Mouse (Mus musculus) heart, postnatal 4 days (tissue): ENCODE data around the gene Tnnt1. TPM values are rescaled to one million over a fixed set of nuclear protein-coding genes. Genes with fewer than 3 reads are reported as not detected.
A peak's percentile ranks its signal among the peaks of the same experiment; 100 is the strongest.
"Not testable (repeated sequence)": the region's sequence is repeated elsewhere in the genome, so short reads cannot be mapped to it uniquely, and the experiment has no call there.

Experiments used
- DNase-seq: peaks from one replicate; pipeline ENCODE4 v3.0.0; 2021
- total RNA-seq, 2 experiments: library from RNA; stranded (reverse); gene quantifications; 2 replicates each; pipeline ENCODE4 v1.2.3; 2021

The Tnnt1 gene
- total RNA-seq, result 10 to 100 TPM; 48.7 to 59.0 TPM

DNA sequence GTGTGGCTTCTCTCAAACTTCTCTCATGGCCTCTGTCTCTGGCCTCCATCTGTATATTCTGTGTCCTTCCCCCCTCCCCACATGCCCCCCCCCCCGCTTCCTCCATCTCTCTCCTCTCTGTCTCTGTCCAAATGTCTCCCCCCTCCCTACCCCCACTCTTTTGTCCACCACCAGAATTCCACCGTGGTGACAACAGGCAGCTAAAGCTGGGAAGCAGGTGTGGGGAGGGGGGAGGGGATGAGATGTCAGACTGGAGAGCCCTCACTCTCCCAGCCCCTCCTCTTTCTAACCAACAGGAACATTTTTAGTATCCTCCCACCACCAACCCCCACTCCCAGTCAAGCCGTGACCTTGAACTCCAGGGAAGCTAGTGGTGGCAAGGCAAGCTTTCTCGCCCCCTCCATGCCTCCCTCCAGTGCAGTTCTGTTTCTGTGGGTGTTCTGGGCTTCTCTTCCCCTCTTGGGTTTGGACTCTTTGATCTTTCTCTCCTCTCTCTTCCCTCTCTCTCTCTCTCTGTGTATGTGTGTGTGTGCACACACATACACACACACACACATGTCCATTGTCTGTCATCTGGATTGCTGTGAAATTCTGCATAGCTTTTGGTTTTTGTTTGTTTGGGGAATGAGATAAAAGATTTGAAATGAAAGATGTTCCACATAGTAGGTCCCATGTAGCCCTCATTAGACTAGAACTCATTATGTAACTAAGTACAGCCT lies at the start of gene Tnnt1:
Gene Tnnt1, minus strand, starts transcription at position 51 of the 719 bp plus-strand sequence.
- DNase-seq, result peak; percentile 76

DNA sequence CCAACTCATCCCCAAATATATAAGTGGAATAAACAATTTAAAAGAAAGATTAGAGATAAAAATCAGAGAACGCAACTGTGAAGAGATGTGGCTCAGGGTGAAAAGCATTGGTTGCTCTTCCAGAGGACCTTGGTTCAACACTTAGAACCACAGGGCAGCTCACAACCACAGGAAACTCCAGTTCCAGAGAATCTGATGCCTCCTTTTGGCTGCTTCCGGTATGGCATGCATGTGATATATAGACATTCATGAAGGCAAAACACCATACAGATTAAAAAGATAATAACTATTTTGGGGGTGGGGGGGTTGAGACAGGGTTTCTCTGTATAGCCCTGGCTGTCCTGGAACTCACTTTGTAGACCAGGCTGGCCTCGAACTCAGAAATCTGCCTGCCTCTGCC lies 46.5 kb upstream of the Tnnt1 start:
- DNase-seq, result no peak

DNA sequence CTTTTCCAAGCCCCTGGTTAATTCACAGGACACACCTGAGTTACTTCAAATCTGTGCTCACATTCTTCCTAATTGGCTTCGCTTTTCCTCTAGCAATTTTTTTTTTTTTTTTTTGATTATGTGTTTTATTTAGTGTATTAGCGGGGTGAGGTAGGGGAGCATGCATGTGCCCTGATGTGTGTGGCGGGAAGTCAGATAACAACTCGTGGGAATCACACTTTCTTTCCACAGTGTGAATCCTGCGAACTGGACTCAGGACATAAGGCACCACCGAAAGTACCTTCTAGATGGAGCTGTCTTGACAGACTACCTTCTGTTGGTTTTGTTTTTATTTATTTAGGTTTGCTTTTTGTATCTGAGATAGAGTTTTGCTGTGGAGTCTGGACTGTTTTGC lies 41.0 kb upstream of the Tnnt1 start:
- DNase-seq, result no peak

DNA sequence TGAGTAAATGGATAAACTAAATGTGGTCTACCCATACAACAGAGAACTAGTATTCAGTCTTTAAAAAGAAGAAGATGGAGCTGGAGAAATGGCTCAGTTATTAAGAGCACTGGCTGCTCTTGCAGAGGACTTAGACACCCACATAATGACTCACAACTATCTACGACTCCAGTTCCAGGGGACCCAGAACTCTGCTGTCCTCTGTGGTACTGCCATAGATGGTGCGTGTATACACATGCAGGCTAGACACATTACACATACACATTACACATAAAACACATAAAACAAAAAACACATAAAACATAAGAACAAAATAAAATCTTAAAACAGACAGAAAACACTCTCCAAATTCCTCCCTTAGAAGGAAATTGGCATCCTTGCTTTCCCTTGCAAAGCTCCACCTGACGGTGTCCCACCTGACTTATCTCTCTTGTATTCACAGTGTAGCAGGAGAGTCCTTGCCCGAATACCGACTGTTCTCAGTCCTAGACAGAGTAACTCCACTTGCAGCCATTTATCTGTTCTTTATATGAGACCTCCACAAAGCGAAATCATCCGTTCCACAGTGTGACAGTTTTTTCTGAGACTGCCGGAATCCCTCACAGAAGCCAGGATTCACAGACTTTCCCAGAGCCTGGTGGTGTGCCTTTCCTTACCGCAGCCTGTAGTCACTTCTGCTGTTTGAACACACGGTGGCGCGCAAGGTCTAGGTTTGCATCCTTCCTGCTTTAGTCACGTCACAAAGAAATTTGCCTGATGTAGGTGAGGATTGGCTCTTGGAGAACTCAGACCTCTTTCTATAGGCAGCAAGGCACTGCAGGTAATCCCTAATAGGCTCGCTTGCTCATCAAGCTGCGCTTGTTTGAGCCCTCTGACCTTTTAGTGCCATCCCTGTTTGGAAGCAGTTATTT lies 40.3 kb upstream of the Tnnt1 start:
- peak; percentile 78 for DNase-seq

DNA sequence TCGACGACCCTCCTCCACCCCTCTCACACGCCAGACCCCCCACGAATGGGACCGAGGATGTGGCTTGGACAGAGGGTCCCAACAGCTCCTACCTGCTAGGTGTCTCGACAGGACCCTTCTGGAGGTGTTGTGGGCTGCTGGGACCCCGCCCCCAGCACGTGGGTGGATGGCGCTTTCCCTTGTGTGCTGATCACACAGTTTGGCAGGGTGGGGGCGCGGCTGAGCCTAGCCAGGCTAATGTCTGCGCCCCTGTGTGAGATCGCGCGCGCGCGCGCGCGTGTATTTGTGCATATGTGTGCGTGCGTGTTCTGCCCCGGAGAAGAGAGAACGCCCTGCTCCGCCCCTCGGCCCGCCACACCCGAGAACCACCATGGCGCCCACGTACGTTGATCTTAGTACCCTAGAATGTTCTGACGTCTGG lies 31.0 kb upstream of the Tnnt1 start, which contains the start of gene Syt5:
Gene Syt5, minus strand, starts transcription at position 321 of the 421 bp plus-strand sequence.
- DNase-seq, result peak; percentile 17

DNA sequence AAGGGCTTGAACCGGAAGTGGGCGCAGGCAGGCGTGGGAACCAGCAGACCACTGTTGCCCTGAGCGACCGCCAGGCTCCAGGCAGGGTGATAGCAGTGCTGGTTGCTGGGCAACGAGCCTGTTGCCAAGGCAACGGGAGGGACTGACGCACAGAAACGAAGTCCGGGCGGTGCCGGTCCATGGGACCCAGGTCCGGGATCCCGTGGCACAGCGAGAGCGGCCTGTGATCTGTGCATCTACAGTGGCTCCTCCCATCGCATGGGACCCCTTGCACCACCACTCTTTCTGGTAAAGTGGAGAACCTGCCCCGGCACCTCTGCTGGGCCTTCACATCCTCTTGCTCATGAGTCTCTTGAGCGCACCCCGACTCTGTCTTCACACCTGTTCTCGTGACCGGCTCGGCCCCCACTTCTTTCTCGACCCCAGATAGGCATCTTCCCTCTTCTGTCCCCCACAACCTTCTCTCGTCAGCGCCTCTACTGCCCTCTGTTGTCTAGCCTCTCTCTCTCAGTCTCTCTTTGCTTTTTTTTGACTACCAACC lies 30.5 kb upstream of the Tnnt1 start:
- peak; percentile 77 for DNase-seq

DNA sequence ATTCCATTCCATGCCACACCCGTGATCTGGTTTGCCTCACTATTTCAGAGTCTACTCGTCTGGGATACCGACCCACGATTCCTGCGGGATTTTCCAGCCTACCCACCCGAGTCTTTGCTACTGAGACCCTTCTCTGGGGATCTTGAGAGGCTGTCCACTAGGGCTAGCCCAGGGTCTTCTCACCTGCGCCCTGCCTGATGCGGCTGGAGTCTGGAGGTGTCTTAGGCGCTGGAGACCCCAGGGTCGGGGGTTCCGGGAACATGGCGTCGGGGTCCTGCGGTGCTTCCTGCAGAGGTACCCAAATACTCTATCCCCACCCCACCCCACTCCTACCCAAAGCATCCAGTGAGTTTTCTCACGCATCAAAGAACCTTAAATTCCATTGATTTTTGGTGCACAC lies 29.9 kb upstream of the Tnnt1 start:
- no peak for DNase-seq

DNA sequence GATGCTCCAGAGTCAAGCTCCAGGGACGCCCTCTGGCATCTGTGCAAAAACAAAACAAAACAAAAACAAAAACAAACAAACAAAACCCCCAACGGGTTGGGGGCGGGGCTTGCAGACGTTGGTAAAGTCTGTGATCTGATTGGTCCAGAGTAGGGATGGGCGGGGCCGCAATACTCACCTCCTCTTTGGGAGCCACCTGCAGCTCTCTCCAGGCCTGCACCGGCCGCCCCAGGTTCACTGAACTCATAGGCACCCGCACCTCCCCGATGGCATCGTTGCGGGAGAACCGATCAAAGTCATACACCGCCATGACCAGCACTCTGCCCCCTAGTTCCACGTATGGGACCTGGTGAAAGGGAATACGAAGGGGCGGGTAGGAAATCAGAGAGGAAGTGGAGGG lies 25.8 kb upstream of the Tnnt1 start:
- no peak for DNase-seq

DNA sequence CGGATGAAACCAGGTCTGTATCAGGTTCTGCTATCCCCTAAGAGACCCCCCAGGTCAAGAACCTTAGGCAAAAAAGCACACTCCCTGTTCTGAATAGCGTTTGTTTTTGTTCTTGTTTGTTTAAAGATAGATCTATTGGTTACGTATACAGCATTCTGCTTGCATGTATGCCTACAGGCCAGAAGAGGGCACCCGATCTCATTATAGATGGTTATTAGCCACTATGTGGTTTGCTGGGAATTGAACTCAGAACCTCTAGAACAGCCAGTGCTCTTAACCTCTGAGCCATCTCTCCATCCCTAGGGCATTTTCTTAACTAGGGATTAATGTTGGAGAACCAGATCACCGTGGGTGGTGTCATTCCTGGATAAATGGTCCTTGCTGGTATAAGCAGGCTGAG lies 25.2 kb upstream of the Tnnt1 start:
- no peak for DNase-seq

DNA sequence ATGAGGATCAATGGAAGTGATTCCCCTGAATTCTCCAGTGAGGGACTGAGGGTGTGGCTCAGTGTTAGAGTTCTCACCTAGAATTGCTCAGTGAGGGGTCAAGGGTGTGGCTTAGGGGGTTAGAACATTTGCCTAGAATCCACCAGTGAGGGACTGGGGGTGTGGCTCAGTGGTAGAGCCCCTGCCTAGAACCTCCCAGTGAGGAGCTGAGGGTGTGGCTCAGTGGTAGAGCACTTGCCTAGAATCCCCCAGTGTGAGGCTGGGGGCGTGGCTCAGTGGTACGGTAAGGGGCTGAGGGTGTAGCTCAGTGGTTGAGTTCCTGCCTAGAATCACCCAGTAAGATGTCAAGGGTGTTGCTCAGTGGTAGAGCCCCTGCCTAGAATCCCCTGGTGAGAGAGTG lies 22.8 kb upstream of the Tnnt1 start:
- no peak for DNase-seq

DNA sequence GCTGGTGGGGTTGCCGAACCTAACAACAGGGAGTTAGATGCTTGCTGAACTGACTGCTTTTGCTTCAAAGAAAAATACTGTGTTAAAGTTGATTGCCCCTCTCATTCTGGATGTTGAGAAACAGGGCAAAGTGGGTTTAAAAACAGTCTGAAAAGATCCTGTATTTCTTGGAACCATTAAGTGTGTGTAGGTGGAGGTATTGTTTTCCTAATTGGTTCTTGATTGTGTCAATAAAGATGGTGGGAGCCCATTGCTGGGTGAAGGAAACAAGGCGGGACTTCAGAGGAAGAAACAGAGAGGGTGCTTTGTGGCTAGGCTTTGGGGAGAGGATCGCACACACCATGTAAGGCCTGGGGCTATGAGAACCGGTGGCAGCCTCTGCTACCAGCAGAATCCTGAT lies 21.0 kb upstream of the Tnnt1 start:
- DNase-seq, result no peak

DNA sequence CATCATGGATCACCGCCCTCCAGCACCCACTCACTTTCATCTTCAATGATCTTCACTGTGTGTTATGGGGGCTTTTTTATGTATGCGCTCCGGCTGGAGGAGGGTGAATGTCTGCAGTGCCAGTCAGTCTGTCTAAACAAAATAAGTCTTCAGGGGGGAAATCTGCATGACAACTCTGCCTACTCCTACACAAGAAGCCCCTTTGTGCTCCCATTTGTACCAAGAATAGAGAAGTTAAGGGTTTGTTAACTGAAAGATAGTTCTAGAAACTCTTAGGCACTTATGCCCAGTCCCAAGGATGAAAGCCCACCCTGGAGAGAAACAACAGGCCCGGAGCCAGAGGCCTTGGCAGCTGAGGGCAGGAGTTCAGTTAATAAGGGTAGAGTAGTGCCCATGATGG lies 20.2 kb upstream of the Tnnt1 start:
- no peak for DNase-seq

DNA sequence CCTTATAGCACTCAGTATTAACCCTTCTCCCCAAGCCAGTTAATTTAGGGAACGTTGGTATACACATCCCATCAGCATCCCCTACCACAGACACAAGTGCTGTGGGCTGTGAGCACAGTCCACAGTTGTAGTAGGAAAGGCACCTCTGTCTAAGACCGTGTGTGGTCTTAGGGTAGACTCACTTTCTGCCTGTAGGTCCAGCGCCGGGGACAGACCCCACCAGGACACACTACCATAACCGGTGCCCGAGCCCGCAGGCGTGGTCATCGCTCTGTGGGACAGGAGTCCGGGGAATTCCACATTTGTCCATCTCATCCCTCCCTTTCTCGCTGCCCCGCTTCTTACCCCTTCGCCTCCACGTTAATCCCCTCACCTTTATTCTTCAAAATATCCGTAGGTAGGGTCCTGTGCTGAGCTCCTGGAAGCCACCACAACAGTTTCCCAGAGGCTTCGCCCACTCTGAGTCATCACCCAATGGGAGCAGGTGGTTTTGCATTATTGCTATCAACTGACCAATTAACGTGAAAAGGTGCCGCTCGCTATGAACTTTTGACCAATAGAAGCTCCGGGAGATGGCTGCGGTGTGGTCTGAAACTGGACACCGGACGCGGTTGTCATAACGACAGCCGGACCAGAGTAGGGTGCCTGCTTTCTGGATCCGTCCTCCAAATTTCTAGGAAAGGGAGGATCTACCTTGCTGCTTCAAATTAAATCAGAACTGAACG lies 16.0 kb upstream of the Tnnt1 start, which contains the start of gene Dnaaf3:
Gene Dnaaf3, minus strand, starts transcription at position 449 of the 725 bp plus-strand sequence.
- peak; percentile 78 for DNase-seq

DNA sequence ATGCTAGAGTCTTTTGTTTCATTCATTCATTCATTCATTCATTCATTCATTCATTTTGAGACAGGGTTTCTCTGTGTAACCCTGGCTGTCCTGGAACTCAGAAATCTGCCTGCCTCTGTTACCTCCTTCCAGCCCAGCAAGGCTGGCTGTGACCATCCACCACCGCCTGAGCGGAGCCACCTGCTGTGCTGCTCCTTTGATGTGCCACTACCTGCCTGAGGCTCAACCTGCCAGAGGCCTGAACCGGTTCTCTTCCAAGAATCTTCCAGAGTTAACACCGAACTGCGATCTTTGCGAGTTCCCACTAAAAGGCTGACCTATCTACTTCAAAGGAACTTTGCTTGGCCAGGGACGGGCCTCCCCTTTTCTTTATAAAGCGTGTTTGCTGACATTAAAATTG lies 14.0 kb upstream of the Tnnt1 start:
- not testable (repeated sequence) for DNase-seq

DNA sequence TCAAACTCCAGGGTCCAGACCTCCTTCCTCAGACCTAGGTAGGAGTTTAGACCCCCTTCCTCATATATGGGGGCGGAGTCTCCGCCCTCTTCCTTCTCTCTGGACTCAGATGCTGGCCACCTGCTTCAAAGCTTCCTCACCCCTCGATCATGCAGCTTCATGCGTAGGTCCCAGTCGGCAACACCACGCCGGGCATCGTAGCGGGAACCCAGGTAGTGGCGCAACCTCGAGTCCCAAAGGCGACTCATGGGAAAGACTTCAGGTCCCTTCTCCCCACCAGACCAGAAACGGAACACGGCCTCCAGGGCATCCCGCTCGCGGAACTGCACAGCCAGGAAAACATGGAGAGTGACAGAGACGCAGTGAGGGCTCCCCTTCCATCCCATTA lies 11.1 kb upstream of the Tnnt1 start:
- no peak for DNase-seq

DNA sequence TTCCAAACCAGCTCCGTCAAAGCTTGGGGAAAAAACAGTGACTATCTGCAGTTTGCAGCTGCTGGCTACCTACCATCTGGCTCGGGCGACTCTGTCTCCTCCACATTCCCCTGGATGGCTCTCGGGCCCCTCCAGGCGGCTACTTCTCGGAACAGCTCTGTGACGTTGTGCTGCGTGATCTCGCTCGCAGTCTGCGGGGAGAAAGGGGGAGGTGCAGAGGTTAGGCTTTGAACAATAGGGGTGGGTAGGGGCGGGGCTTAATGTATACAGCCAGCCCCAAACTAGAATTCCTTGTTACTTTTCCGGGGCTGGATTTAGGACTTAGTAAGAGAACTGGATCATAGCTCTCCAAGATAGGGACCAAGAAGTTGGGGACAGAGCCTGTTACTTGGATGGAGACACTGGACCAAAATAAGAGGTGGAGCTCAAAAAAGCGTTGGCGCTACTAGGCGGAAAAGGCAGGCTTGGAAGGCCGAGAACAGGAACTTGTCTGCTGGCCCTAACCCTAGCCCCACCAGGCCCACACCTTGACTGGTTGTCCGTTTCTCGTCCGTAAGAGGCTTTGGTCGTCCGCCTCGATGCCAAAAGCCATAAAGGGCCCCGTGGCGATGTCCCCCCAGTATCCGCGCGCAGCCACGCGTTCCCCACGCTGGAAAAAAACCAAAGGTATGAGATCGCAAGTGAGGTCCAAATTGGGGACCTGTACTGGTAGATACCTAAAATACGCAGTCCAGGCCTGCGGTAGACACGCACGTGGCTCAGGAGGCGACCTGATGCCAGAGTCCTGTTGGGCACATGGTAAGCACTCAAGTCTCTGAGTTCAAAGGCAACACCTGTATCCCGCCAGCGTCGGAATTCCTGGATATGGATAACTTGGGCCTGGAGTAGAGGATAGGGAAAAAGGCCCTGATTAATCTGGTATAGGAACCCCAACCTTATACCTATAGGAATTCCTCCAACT lies 10.4 kb upstream of the Tnnt1 start:
- DNase-seq, result peak; percentile 90

DNA sequence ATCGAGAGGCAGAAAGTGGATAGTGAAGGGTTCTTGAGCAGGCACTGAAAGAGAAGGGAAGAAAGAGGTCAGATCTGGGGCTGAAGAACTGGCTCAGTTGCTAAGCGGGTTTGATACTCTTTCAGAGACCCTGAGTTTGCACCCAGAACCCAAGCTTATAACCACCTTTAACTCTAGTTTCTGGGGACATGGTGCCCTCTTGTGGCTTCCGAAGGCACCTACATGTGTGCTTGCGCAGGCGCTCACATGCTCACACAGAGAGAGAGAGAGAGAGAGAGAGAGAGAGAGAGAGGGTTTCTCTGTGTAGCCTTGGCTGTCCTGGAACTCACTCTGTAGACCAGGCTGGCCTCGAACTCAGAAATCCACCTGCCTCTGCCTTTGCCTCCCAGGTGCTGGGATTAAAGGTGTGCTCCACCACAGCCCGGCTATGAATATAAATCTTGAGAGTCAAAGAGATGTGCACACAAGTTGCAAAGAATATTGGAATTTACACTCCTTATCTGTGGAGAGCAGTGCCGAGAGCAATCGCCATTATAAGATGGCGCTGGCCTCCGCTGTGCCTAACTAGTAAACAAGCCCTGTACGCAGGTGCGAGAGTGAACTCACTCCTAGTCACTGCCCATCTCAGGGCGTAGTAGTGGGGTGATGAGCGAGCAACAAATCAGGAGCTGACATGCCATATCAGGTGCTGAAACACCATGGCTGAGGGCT lies 8.2 kb upstream of the Tnnt1 start, which contains the start of gene Tnni3:
Gene Tnni3, minus strand, starts transcription at position 18 of the 711 bp plus-strand sequence.
- DNase-seq, result peak; percentile 79

DNA sequence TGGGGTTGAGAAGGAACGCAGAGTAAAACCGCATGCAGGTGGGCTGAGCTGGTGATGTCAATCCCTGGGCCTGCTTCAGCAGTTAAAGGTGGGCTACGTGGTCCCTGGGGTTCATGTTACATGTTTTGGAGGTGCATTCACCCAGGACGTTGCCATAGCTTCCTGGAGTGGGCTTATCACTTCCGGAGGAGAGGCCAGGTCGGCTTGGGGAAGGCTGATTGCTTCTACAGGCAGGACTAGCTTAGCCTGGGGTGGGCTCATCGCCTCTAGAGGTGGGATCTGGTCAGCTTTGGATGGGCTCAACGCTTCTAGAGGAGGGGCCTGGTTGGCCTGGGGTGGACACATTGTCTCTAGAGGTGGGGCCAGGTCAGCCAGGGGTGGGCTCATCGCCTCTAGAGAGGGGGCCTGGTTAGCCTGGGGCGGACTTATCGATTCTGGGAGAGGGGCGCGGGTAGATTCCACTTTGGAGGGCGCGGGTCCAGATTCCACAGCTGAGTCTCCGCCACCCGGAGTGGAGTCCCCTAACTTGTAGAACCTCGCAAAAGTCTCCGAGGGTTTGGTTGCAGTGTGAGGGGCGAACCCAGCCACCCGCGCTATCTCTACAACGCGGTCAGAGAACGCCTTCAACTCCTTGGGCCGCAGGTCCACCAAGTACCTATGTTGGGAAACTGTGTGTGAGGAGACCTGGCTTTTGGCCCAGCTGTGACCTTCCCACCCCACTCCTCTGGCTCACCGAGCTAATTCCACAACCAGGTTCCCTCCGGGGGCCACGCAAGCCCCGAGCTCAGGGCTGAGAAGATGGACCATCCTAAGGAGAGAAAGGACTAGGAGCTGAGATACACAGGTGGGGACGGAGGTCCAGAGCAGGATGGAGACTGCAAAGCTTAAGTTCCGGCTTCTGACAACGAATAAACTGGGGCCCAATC lies 7.3 kb upstream of the Tnnt1 start:
- peak; percentile 42 for DNase-seq

DNA sequence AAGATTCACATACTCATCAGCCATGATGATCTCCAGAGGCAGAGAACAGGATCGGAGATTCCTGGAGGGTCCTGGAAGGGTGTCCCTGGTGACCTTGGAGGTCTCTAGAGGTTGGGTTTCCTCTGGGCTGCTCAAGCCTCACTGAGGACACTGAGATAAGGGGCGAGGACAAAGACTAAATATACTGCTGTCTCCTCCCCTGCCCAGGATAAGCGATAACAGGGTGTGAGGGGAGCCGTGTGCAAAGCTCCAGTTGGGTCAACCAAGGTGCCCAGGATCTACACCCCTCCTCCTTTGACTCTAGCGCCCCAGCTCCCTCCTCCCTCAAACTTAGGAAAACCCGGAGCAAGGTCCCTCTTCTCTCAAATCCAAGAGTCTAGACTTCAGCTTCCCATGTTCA lies 6.1 kb upstream of the Tnnt1 start:
- DNase-seq, result peak; percentile 71
